Mouse (Mus musculus): ENCODE measurements around the gene Trp53. TPM values are rescaled to one million over a fixed set of nuclear protein-coding genes. Genes with fewer than 3 reads are reported as not detected.
"Not testable (repeated sequence)": the region's sequence is repeated elsewhere in the genome, so short reads cannot be mapped to it uniquely, and the experiment has no call there.

Gene Trp53
- total RNA-seq, 2 experiments from 2014 or later, result 28.0 to 44.6 TPM

DNA sequence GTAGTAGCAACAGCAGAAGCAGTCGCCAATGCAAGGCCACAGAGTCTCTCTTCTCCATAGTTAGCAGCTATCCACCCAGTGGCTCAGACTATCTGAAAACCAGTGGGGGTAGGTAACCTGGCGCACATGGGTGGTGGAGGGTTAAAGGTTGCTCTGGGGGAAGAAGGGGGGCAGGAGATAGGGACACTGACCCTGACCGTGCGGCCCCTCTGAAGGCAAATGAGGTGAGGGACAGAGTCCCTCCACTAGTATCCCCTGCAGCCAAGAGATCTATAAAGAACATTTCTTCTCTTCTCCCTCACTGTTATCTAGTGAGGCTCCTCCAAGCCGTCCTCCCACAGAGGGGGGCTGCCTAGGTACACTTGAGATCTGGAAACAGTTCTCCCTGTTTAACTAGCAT, 37.6 kb downstream of the Trp53 start, which contains the start of gene Shbg:
TSS of gene Shbg (minus strand) at position 101 of the 400 bp plus-strand sequence.
- no peak for ATAC-seq (replicated peaks; ENCODE audit: low FRiP score, poor library complexity, severe bottlenecking)

DNA sequence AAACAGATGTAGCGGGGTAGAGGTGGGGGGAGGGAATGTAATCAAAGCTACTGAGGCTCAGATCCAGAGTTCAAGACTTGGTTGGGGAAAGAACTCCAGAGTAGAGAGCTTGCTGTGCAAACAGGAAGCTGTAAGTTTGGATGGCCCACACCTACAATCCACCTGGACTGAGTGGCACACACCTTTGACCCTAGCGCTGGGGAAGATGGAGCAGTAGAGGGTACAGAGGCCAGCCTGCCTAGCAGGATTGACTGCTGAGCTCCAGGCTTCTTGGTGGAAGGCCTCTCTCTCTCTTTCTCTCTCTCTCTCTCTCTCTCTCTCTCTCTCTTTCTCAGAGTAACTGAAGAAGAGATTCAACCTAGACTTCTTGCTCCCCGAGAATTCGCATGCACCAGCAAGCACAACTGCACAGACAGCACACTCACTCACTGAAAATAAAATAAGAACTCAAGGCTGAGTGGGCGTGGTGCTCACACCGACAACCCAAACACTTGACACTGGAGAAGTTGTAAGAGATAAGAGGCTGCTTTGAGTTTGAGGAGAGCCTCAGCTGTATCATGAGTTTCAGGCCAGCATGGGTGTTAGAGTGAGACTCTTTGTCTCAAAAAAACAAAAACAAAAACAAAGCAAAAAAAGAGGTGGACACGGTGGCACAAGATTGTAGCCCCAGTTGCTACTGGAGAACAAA, 40.4 kb downstream of the Trp53 start:
- ATAC-seq (replicated peaks; ENCODE audit: low FRiP score, poor library complexity, severe bottlenecking), result peak; percentile 61

DNA sequence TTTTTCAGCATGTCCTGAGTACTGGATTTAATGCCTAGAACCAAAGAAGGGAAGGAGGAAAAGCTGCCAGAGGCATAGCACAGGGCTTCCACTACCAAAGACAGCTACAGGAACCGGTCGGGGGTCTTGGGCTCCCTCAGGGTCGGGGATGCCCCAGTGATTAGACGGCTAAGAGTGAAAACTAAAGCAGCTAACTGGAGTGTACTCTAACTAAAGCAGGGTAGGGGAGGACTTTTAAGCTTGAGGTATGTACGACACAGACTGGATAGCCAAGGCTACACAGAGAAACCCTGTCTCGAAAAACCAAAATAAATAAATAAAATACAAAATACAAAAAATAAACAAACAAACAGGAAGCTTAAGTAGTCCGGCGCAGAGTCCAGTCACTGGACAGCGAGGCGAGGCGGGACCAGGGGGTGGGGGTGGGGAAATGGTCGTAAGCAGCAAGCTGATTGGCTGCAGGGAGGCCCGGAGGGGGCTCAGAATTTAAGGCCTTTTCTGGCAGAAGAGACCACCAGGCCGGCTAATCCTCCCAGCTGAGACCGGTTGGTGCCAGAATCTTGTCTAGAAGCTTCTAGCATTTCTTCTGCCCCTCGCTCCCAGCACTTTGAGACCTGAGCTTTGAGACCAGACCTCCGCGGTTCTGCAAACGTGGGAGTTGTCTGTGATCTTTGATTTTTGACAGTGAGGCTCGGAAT, 41.6 kb downstream of the Trp53 start, which contains the start of gene Sat2:
TSS of gene Sat2 (plus strand) at position 454 of the 698 bp plus-strand sequence.
- ATAC-seq (replicated peaks; ENCODE audit: low FRiP score, poor library complexity, severe bottlenecking), result no peak; the same call in 1 of the 2 replicates

DNA sequence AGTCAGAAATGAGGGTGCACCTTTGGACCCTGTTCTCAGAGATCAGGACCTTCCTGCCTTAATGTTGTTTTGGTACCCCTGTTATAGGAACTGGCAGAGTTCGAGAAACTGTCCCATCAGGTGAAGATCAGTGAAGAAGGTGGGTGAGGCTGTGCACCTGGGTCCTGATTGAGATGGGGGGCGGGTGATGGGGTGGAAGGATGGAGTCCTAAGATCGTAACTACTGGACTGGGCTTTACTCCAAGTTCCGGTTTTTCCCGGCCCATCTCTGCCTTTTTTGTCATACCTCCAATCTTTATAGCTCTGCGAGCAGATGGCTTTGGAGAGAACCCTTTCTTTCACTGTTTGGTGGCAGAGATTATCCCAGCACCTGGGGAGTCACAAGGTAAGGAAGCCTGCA, 42.2 kb downstream of the Trp53 start:
- no peak for ATAC-seq (replicated peaks; ENCODE audit: low FRiP score, poor library complexity, severe bottlenecking)

DNA sequence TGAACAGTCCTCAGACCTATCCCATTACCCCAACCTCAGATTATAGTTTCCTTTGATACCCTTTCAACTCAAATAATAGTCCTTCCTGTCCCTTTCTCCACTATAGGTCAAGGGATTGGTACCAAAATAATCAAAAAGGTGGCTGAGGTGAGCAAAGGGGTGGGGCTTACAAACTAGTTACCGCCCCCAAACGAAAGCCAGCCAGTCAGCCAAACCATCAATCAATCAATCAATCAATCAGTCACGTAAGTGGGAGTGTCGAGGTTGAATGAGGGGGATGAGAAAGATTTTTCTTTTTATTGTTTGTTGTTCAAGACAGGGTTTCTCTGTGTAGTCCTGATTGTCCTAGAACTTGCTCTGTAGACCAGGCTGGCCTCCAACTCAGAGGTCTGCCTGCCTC, 42.8 kb downstream of the Trp53 start:
- ATAC-seq (replicated peaks; ENCODE audit: low FRiP score, poor library complexity, severe bottlenecking), result no peak

DNA sequence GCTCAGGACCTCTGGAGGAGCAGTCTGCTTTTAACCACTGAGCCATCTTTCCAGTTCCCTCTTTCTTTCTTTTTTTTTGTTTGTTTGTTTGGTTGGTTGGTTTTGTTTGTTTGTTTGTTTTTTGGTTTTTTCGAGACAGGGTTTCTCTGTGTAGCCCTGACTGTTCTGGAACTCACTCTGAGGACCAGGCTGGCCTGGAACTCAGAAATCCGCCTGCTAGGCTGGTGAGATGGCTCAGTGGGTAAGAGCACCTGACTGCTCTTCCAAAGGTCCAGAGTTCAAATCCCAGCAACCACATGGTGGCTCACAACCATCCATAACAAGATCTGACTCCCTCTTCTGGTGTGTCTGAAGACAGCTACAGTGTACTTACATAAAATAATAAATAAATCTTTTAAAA, 44.2 kb downstream of the Trp53 start:
- ATAC-seq (replicated peaks; ENCODE audit: low FRiP score, poor library complexity, severe bottlenecking), result not testable (repeated sequence)

DNA sequence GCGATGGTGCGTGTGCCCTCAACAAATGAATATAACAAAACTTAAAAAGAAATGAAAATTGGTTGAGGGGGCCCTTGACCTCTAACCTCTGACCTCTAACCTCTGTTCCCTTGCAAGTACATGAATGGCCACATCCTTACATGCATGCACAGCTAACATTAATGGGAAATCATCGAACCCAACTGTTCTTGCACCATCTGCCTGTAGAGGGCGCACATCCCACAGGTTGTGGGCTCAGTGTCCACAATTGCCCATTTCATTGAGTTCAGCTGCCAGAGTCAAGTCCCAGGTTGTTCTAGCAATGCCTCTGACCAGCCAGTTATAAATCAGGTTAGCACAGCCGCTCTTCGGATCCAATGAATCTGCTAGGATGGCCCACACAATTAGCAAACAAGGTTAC, 48.1 kb downstream of the Trp53 start:
- ATAC-seq (replicated peaks; ENCODE audit: low FRiP score, poor library complexity, severe bottlenecking), result peak; percentile 64

DNA sequence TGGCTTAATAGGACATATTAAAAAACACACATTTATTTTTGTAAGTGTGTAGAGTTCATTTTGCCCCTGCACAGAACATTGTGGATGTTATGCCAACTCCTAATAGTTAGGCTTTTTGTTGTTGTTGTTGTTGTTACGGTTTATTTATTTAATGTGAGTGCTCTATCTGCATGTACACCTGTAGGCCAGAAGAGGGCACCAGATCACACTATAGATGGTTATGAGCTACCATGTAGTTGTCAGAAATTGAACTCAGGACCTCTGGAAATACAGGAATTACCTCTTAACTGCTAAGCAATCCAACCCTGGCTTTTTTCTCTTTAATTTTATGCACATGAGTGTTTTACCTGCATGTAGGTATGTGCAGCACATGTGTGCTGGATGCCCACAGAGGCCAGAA, 49.6 kb downstream of the Trp53 start:
- no peak for ATAC-seq (replicated peaks; ENCODE audit: low FRiP score, poor library complexity, severe bottlenecking)

DNA sequence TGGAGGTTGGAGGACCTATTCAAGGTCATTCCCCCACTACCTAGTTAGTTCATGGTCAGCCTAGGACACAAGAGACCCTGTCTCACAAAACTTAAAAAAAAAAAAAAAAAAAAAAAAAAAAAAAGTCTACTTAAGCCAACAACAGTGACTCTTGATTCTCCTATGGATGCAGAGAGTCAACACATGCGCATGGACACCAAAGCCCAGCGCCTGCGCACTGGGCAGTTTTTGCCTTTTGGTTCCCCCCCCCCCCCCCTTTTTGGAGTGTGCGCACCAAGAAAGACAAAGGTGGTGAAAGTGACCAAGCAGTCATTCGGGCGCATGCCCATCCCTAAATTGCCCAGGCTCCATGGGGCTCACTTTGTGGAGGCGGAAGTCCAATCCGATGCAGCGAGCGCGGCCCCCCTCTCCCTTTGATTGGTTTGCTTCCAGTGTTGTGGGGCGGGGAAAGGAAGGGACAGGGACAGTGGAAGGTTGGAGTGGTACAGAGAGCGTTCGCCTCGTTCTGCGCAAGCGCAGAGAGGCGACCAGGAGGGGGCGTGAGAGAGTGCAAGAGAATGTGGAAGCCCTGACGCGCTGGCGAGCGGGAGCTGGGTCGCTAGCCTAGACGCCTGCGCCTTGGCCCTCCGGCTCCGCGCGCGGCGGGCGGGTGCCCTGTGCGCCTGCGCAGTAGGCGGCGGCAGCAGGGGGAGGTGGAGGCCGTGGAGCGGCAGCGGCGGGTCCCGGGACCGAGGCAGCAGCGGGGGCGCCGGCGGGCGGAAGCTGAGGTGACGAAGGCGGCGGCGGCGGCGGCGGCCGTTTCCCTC, 52.3 kb downstream of the Trp53 start, which contains the start of gene Fxr2:
TSS of gene Fxr2 (plus strand) at position 707 of the 806 bp plus-strand sequence.
- ATAC-seq (replicated peaks; ENCODE audit: low FRiP score, poor library complexity, severe bottlenecking), result peak; percentile 87

DNA sequence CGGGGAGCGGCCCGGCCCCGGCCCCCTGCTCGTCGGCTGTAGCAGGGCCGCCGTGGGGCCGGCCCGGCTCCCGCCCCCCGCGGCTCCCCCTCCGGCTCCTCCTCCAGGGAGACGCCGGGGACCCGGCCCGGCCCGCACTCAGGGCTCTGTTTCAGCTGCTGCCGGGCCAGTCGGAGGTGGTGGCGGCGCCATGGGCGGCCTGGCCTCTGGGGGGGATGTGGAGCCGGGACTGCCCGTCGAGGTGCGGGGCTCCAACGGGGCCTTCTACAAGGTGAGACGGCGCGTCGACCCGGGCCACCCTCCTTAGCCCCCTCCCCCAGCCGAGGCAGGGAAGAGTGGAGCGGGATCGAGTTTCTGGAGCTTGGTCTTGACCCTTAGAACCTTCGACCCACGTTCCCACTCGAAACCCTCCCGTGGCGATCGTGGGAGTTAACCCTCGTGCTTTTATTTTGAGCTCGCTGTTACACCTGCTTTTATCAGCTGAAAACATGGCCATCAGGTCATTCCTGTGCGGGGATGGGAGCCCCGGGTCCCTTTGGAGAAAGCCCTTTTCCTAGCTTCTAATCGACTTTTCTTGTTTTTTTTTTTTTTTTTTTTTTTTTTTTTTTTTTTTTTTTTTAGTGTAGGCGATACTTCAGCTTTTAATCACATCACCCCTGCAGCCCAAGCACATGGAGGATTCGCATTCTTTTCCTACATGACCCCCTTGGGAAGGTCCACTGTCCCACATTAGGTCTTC, 53.1 kb downstream of the Trp53 start:
- ATAC-seq (replicated peaks; ENCODE audit: low FRiP score, poor library complexity, severe bottlenecking), result peak; percentile 36

DNA sequence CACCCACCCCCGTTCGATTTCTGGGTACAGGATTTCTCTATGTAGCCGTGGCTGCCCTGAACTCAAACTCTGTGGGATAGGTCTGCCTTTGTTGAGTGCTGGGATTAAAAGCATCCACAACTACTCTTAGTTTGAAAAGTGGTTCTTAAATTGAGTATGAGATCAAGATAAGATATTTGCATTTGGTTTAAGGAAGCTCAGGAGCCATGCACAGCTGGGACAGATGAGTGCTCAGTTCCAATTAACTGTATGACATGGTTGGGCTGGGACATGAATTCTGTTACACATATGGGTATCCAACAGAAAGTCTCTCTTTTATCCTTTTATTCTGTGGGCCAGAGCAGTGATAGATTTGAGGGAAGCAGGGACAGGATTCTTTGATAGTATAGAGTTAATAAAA, 55.3 kb downstream of the Trp53 start:
- ATAC-seq (replicated peaks; ENCODE audit: low FRiP score, poor library complexity, severe bottlenecking), result no peak

Other genes with a start within 250 kb of the Trp53 start
- gene Rnf227, start 239.9 kb upstream of the Trp53 start, total RNA-seq (2015; ENCODE audit: low replicate concordance), result 1.7 and 15.2 TPM in 2 replicates
- 0.70 and 3.2 TPM in 2 replicates for gene Rnf227, start 239.9 kb upstream of the Trp53 start, total RNA-seq (2017; ENCODE audit: low replicate concordance)
- gene Chd3, start 211.0 kb upstream of the Trp53 start, total RNA-seq (2015; ENCODE audit: low replicate concordance), result 7.9 and 9.8 TPM in 2 replicates
- gene Chd3, start 211.0 kb upstream of the Trp53 start, total RNA-seq (2017; ENCODE audit: low replicate concordance), result 16.8 and 18.5 TPM in 2 replicates
- gene Naa38, start 184.9 kb upstream of the Trp53 start, total RNA-seq (2015; ENCODE audit: low replicate concordance), result 25.6 and 30.3 TPM in 2 replicates
- 18.5 and 25.2 TPM in 2 replicates for gene Naa38, start 184.9 kb upstream of the Trp53 start, total RNA-seq (2017; ENCODE audit: low replicate concordance)
- 12.5 and 16.1 TPM in 2 replicates for gene Cyb5d1, start 184.7 kb upstream of the Trp53 start, total RNA-seq (2015; ENCODE audit: low replicate concordance)
- gene Cyb5d1, start 184.7 kb upstream of the Trp53 start, total RNA-seq (2017; ENCODE audit: low replicate concordance), result 23.5 and 31.4 TPM in 2 replicates
- gene Tmem88, start 182.1 kb upstream of the Trp53 start, total RNA-seq (2015; ENCODE audit: low replicate concordance), result not detected in 2 replicates
- gene Tmem88, start 182.1 kb upstream of the Trp53 start, total RNA-seq (2017; ENCODE audit: low replicate concordance), result not detected in 2 replicates
- gene Kdm6b, start 166.7 kb upstream of the Trp53 start, total RNA-seq (2015; ENCODE audit: low replicate concordance), result 5.8 and 8.2 TPM in 2 replicates
- 0.84 and 1.5 TPM in 2 replicates for gene Kdm6b, start 166.7 kb upstream of the Trp53 start, total RNA-seq (2017; ENCODE audit: low replicate concordance)
- gene Dnah2, start 31.2 kb upstream of the Trp53 start, total RNA-seq (2015; ENCODE audit: low replicate concordance), result not detected in 2 replicates
- gene Dnah2, start 31.2 kb upstream of the Trp53 start, total RNA-seq (2017; ENCODE audit: low replicate concordance), result not detected in 2 replicates
- 1.2 TPM in 1 of 2 replicates, not detected in the other for gene Efnb3, start 20.2 kb upstream of the Trp53 start, total RNA-seq (2015; ENCODE audit: low replicate concordance)
- gene Efnb3, start 20.2 kb upstream of the Trp53 start, total RNA-seq (2017; ENCODE audit: low replicate concordance), result 1.3 and 2.2 TPM in 2 replicates
- 18.4 and 21.3 TPM in 2 replicates for gene Wrap53, start 104 bp upstream of the Trp53 start, total RNA-seq (2015; ENCODE audit: low replicate concordance)
- 7.7 and 8.9 TPM in 2 replicates for gene Wrap53, start 104 bp upstream of the Trp53 start, total RNA-seq (2017; ENCODE audit: low replicate concordance)
- 10.6 and 24.0 TPM in 2 replicates for gene Atp1b2, start 25.6 kb downstream of the Trp53 start, total RNA-seq (2015; ENCODE audit: low replicate concordance)
- gene Atp1b2, start 25.6 kb downstream of the Trp53 start, total RNA-seq (2017; ENCODE audit: low replicate concordance), result 1.2 and 4.0 TPM in 2 replicates
- gene Shbg, start 37.5 kb downstream of the Trp53 start, total RNA-seq (2015; ENCODE audit: low replicate concordance), result not detected in 2 replicates
- gene Shbg, start 37.5 kb downstream of the Trp53 start, total RNA-seq (2017; ENCODE audit: low replicate concordance), result 0.51 TPM in 1 of 2 replicates, not detected in the other
- not detected in 2 replicates for gene Sat2, start 41.7 kb downstream of the Trp53 start, total RNA-seq (2015; ENCODE audit: low replicate concordance)
- gene Sat2, start 41.7 kb downstream of the Trp53 start, total RNA-seq (2017; ENCODE audit: low replicate concordance), result 0.70 TPM in 1 of 2 replicates, not detected in the other
- gene Fxr2, start 52.6 kb downstream of the Trp53 start, total RNA-seq (2015; ENCODE audit: low replicate concordance), result 12.3 and 19.2 TPM in 2 replicates
- gene Fxr2, start 52.6 kb downstream of the Trp53 start, total RNA-seq (2017; ENCODE audit: low replicate concordance), result 14.4 and 26.6 TPM in 2 replicates
- gene Sox15, start 75.0 kb downstream of the Trp53 start, total RNA-seq (2015; ENCODE audit: low replicate concordance), result not detected in 2 replicates
- gene Sox15, start 75.0 kb downstream of the Trp53 start, total RNA-seq (2017; ENCODE audit: low replicate concordance), result not detected in 2 replicates
- 2.9 and 15.6 TPM in 2 replicates for gene Mpdu1, start 82.3 kb downstream of the Trp53 start, total RNA-seq (2015; ENCODE audit: low replicate concordance)
- 6.4 and 19.6 TPM in 2 replicates for gene Mpdu1, start 82.3 kb downstream of the Trp53 start, total RNA-seq (2017; ENCODE audit: low replicate concordance)
- 42.6 and 48.8 TPM in 2 replicates for gene Cd68, start 85.8 kb downstream of the Trp53 start, total RNA-seq (2015; ENCODE audit: low replicate concordance)
- 20.9 and 44.4 TPM in 2 replicates for gene Cd68, start 85.8 kb downstream of the Trp53 start, total RNA-seq (2017; ENCODE audit: low replicate concordance)
- gene Eif4a1, start 92.1 kb downstream of the Trp53 start, total RNA-seq (2015; ENCODE audit: low replicate concordance), result 177 and 204 TPM in 2 replicates
- gene Eif4a1, start 92.1 kb downstream of the Trp53 start, total RNA-seq (2017; ENCODE audit: low replicate concordance), result 163 and 169 TPM in 2 replicates
- gene Senp3, start 101.7 kb downstream of the Trp53 start, total RNA-seq (2015; ENCODE audit: low replicate concordance), result 46.4 and 52.3 TPM in 2 replicates
- 10.3 and 18.2 TPM in 2 replicates for gene Senp3, start 101.7 kb downstream of the Trp53 start, total RNA-seq (2017; ENCODE audit: low replicate concordance)
- 9.2 and 17.9 TPM in 2 replicates for gene Tnfsf13, start 105.4 kb downstream of the Trp53 start, total RNA-seq (2015; ENCODE audit: low replicate concordance)
- gene Tnfsf13, start 105.4 kb downstream of the Trp53 start, total RNA-seq (2017; ENCODE audit: low replicate concordance), result 0.28 and 7.8 TPM in 2 replicates
- 1.3 TPM in 1 of 2 replicates, not detected in the other for gene Tnfsf12, start 115.5 kb downstream of the Trp53 start, total RNA-seq (2015; ENCODE audit: low replicate concordance)
- gene Tnfsf12, start 115.5 kb downstream of the Trp53 start, total RNA-seq (2017; ENCODE audit: low replicate concordance), result 0.17 and 1.1 TPM in 2 replicates
- 0.38 and 4.8 TPM in 2 replicates for gene Tnfsfm13, start 115.7 kb downstream of the Trp53 start, total RNA-seq (2015; ENCODE audit: low replicate concordance)
- gene Tnfsfm13, start 115.7 kb downstream of the Trp53 start, total RNA-seq (2017; ENCODE audit: low replicate concordance), result 2.8 and 5.2 TPM in 2 replicates
- gene Polr2a, start 178.3 kb downstream of the Trp53 start, total RNA-seq (2015; ENCODE audit: low replicate concordance), result 56.5 and 58.3 TPM in 2 replicates
- 69.5 and 76.9 TPM in 2 replicates for gene Polr2a, start 178.3 kb downstream of the Trp53 start, total RNA-seq (2017; ENCODE audit: low replicate concordance)
- gene Slc35g3, start 181.6 kb downstream of the Trp53 start, total RNA-seq (2015; ENCODE audit: low replicate concordance), result not detected in 2 replicates
- not detected in 2 replicates for gene Slc35g3, start 181.6 kb downstream of the Trp53 start, total RNA-seq (2017; ENCODE audit: low replicate concordance)
- 1.7 and 1.9 TPM in 2 replicates for gene Zbtb4, start 185.6 kb downstream of the Trp53 start, total RNA-seq (2015; ENCODE audit: low replicate concordance)
- gene Zbtb4, start 185.6 kb downstream of the Trp53 start, total RNA-seq (2017; ENCODE audit: low replicate concordance), result 0.94 and 2.4 TPM in 2 replicates
- gene Chrnb1, start 215.6 kb downstream of the Trp53 start, total RNA-seq (2015; ENCODE audit: low replicate concordance), result 4.0 TPM in 1 of 2 replicates, not detected in the other
- 0.26 TPM in 1 of 2 replicates, not detected in the other for gene Chrnb1, start 215.6 kb downstream of the Trp53 start, total RNA-seq (2017; ENCODE audit: low replicate concordance)
- gene Fgf11, start 221.5 kb downstream of the Trp53 start, total RNA-seq (2015; ENCODE audit: low replicate concordance), result not detected in 2 replicates
- not detected in 2 replicates for gene Fgf11, start 221.5 kb downstream of the Trp53 start, total RNA-seq (2017; ENCODE audit: low replicate concordance)
- gene Tmem102, start 225.3 kb downstream of the Trp53 start, total RNA-seq (2015; ENCODE audit: low replicate concordance), result not detected in 2 replicates
- gene Tmem102, start 225.3 kb downstream of the Trp53 start, total RNA-seq (2017; ENCODE audit: low replicate concordance), result not detected in 2 replicates
- 0.42 TPM in 1 of 2 replicates, not detected in the other for gene Gm39566, start 234.9 kb downstream of the Trp53 start, total RNA-seq (2015; ENCODE audit: low replicate concordance)
- gene Gm39566, start 234.9 kb downstream of the Trp53 start, total RNA-seq (2017; ENCODE audit: low replicate concordance), result 0.14 TPM in 1 of 2 replicates, not detected in the other
- not detected in 2 replicates for gene Spem2, start 238.1 kb downstream of the Trp53 start, total RNA-seq (2015; ENCODE audit: low replicate concordance)
- not detected in 2 replicates for gene Spem2, start 238.1 kb downstream of the Trp53 start, total RNA-seq (2017; ENCODE audit: low replicate concordance)
- gene Spem1, start 241.8 kb downstream of the Trp53 start, total RNA-seq (2015; ENCODE audit: low replicate concordance), result not detected in 2 replicates
- not detected in 2 replicates for gene Spem1, start 241.8 kb downstream of the Trp53 start, total RNA-seq (2017; ENCODE audit: low replicate concordance)

Measured in erythroblast, adult 5-6 weeks (primary cell).